Mouse (Mus musculus) adrenal gland, postnatal 10 days (tissue): ENCODE measurements at regions not wholly inside any gene's neighbourhood (a gene's known extent, or its start where the extent isn't known, plus 50 kb on each side); places are given as distances from the start of the nearest gene placed in this dataset.

Experiments
- DNase-seq: peaks from one replicate; pipeline ENCODE4 v3.0.0; 2021; ENCODE audit warnings: mixed read lengths

- no peak for DNase-seq
These were observed 50.2 kb upstream of the Itsn2 start for GRCm38 (mm10) chr12:4542191-4542590.

GRCm38 (mm10) chr12:4534252-4534651 lies 57.3 kb upstream of the Ncoa1 start:
- no peak for DNase-seq

GRCm38 (mm10) chr12:4533710-4534109 lies 56.7 kb upstream of the Ncoa1 start:
- DNase-seq: no peak

GRCm38 (mm10) chr12:4532707-4533106 lies 55.7 kb upstream of the Ncoa1 start:
- DNase-seq: no peak

- peak; percentile 22 for DNase-seq
These were observed 50.0 kb upstream of the Ncoa1 start for GRCm38 (mm10) chr12:4527027-4527426.
